Mouse (Mus musculus) embryonic facial prominence, embryonic 13.5 days (tissue): ENCODE measurements around the gene Prickle3. TPM values are rescaled to one million over a fixed set of nuclear protein-coding genes. Genes with fewer than 3 reads are reported as not detected.
A peak's percentile ranks its signal among the peaks of the same experiment; 100 is the strongest.
"Not testable (repeated sequence)": the region's sequence is repeated elsewhere in the genome, so short reads cannot be mapped to it uniquely, and the experiment has no call there.

Experiments used
- ATAC-seq: fragments of 200-750 bp; cut with Nextera tagmentation; 2 replicates; pipeline ENCODE4 v1.8.0; 2017; ENCODE audit warnings: low read depth; ENCODE audit not compliant: insufficient number of reproducible peaks, insufficient read depth, low FRiP score, low TSS enrichment
- H3K27ac ChIP-seq: fragments of 300-500 bp; sonication (generic); 2 replicates; pipeline ENCODE4 v1.5.1; 2015; ENCODE audit warnings: moderate library complexity, mild to moderate bottlenecking, inconsistent platforms
- H3K27me3 ChIP-seq: fragments of 300-500 bp; sonication (generic); 2 replicates; pipeline ENCODE4 v1.6.1; 2015; ENCODE audit warnings: mild to moderate bottlenecking, inconsistent platforms
- H3K36me3 ChIP-seq: fragments of 300-500 bp; sonication (generic); 2 replicates; pipeline ENCODE4 v1.6.1; 2015; ENCODE audit warnings: mild to moderate bottlenecking, inconsistent platforms
- H3K4me1 ChIP-seq: fragments of 300-500 bp; sonication (generic); 2 replicates; pipeline ENCODE4 v1.6.1; 2015; ENCODE audit warnings: inconsistent platforms
- H3K4me2 ChIP-seq: fragments of 300-500 bp; sonication (generic); 2 replicates; pipeline ENCODE4 v1.6.1; 2015; ENCODE audit warnings: moderate library complexity, mild to moderate bottlenecking, inconsistent platforms
- H3K4me3 ChIP-seq: fragments of 300-500 bp; sonication (generic); 2 replicates; pipeline ENCODE4 v1.5.1; 2015; ENCODE audit warnings: mild to moderate bottlenecking, inconsistent platforms
- H3K9ac ChIP-seq: fragments of 300-500 bp; sonication (generic); 2 replicates; pipeline ENCODE4 v1.6.1; 2015; ENCODE audit warnings: mild to moderate bottlenecking, inconsistent platforms
- H3K9me3 ChIP-seq: fragments of 300-500 bp; sonication (generic); 2 replicates; pipeline ENCODE4 v1.6.1; 2016; ENCODE audit warnings: inconsistent platforms
- WGBS: fragments of 180-500 bp; shearing (Covaris S2); methylation state at CpG from one replicate; pipeline ENCODE4 v1.1.7; 2015; ENCODE audit warnings: mixed read lengths; 5-methylcytosine and 5-hydroxymethylcytosine counted together
- polyA plus RNA-seq: library from polyadenylated mRNA; unstranded; fragments of >200 nt; fragmentation: Nextera tagmentation; extraction: Ambion mirVana; gene quantifications from 2 replicates; pipeline ENCODE4 v1.2.1, GENCODE M21; 2015

The Prickle3 gene
- polyA plus RNA-seq, 1 experiment from 2014 or later: 11.8 TPM

GRCm38 (mm10) chrX:7696954-7697381, 39.9 kb downstream of the Prickle3 start, which contains the start of gene Gpkow:
Gpkow (plus strand) TSS chrX:7697131.
- Histone ChIP-seq H3K27ac (peak within 1 kb of the TSS; percentile 33; the same call in 1 of the 2 replicates), H3K4me3 (peak within 1 kb of the TSS; percentile 58), H3K27me3 (no peaks in the 10 kb centered on the region), H3K4me2 (peak within 1 kb of the TSS; percentile 60), H3K9ac (peak within 1 kb of the TSS; percentile 72), H3K4me1 (peaks cover 5% of the 10 kb centered on the region; the same call in 1 of the 2 replicates), H3K36me3 (peaks cover 6% of the 10 kb centered on the region; the same call in 1 of the 2 replicates), H3K9me3 (no peaks in the 10 kb centered on the region)
- 23% methylated on average over 33 of the region's 33 CpGs for WGBS
- ATAC-seq: peak; percentile 85

GRCm38 (mm10) chrX:7713764-7714134, 56.7 kb downstream of the Prickle3 start:
- H3K9ac ChIP-seq: peak overlapping the region; percentile 59; the same call in 1 of the 2 replicates
- H3K4me2 ChIP-seq: peak overlapping the region; percentile 55
- WGBS: 22% methylated on average over 6 of the region's 12 CpGs
- H3K36me3 ChIP-seq, H3K27me3 ChIP-seq, H3K9me3 ChIP-seq, H3K4me1 ChIP-seq, ATAC-seq, H3K27ac ChIP-seq: not testable (repeated sequence)
- H3K4me3 ChIP-seq: peak overlapping the region; percentile 36

DNA sequence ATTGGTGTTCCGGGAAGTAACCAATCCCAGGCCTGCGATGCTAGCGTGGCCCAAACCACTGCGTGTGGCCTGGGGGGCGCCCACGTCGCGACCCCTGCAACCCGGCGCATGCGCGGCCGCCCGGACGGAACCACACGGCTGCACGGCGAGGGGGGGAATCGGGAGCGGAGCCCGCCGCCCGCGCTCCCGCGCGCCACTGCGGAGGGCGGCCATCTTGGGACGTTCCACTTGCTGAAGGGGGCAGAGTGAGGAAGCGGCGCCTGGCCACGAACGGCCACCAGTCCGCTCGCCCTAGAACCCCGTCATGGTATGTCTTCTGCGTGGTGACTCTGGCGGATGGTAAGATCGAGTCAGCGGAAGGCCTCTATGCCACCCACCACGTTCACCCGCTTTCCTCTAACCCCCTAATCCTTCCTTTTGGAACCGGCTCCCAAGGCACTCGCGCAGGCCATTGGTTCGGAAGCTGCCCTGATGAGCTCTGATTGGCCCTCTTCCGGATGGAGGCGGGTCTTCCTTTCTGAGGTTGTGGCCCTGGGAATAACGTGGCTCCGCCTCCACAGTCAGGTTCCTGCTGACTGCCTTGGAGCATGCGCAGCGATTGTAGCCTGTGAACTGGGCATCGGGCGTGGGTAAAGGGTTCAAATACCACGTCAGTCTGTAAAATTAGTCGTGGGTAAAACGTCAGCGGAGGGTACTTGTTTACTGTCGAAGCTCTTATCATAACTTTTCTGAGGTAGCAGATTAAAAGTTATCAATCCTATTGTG, 57.3 kb downstream of the Prickle3 start, which contains the start of gene Wdr45:
Wdr45 (plus strand) TSS at position 199 of the 765 bp plus-strand sequence.
- H3K9ac ChIP-seq: peak within 1 kb of the TSS; percentile 59; the same call in 1 of the 2 replicates
- 22% methylated on average over 51 of the region's 60 CpGs for WGBS
- peak; percentile 97 for ATAC-seq
- not testable (repeated sequence) for H3K27me3 ChIP-seq, H3K4me1 ChIP-seq, H3K27ac ChIP-seq, H3K9me3 ChIP-seq, H3K36me3 ChIP-seq
- H3K4me3 ChIP-seq: peak within 1 kb of the TSS; percentile 36
- H3K4me2 ChIP-seq: peak within 1 kb of the TSS; percentile 55

DNA sequence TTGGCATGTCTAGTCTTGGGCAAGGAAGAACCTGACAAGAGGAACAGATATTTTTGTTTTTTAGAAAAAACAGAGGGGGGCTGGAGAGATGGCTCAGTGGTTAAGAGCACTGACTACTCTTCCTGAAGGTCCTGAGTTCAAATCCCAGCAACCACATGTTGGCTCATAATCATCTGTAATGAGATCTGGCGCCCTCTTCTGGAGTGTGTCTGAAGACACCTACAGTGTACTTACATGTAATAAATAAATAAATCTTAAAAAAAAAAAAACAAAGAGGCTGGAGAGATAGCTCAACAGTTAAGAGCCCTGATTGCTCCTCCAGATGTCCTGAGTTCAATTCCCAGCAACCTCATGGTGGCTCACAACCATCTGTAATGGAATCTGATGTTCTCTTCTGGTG, 59.0 kb downstream of the Prickle3 start:
- H3K27me3 ChIP-seq, H3K36me3 ChIP-seq, H3K4me2 ChIP-seq, H3K4me1 ChIP-seq, H3K9ac ChIP-seq, ATAC-seq, H3K9me3 ChIP-seq, H3K27ac ChIP-seq, H3K4me3 ChIP-seq: not testable (repeated sequence)
- 44% methylated on average over 1 of the region's 1 CpGs for WGBS

Other genes starting within 250 kb of the Prickle3 start
- gene Foxp3, start 83.6 kb upstream of the Prickle3 start, polyA plus RNA-seq: 0.14 TPM in 1 of 2 replicates, not detected in the other
- 1.6 and 2.5 TPM in 2 replicates for gene Ppp1r3f, start 83.0 kb upstream of the Prickle3 start, polyA plus RNA-seq
- 26.9 and 30.4 TPM in 2 replicates for gene Ccdc22, start 51.7 kb upstream of the Prickle3 start, polyA plus RNA-seq
- not detected in 2 replicates for gene Cacna1f, start 50.2 kb upstream of the Prickle3 start, polyA plus RNA-seq
- 2.1 and 3.3 TPM in 2 replicates for gene Syp, start 18.8 kb upstream of the Prickle3 start, polyA plus RNA-seq
- 100 and 115 TPM in 2 replicates for gene Plp2, start 14.1 kb downstream of the Prickle3 start, polyA plus RNA-seq
- gene Magix, start 24.0 kb downstream of the Prickle3 start, polyA plus RNA-seq: 0.66 TPM in 1 of 2 replicates, not detected in the other
- 37.2 and 40.6 TPM in 2 replicates for gene Gpkow, start 39.9 kb downstream of the Prickle3 start, polyA plus RNA-seq
- gene Wdr45, start 57.1 kb downstream of the Prickle3 start, polyA plus RNA-seq: 37.7 and 40.1 TPM in 2 replicates
- gene Gm45208, start 65.0 kb downstream of the Prickle3 start, polyA plus RNA-seq: not detected in 2 replicates
- gene Praf2, start 71.2 kb downstream of the Prickle3 start, polyA plus RNA-seq: 73.1 and 75.9 TPM in 2 replicates
- gene Ccdc120, start 93.6 kb downstream of the Prickle3 start, polyA plus RNA-seq: 17.7 and 22.4 TPM in 2 replicates
- 28.5 and 28.7 TPM in 2 replicates for gene Tfe3, start 105.3 kb downstream of the Prickle3 start, polyA plus RNA-seq
- 49.8 and 50.1 TPM in 2 replicates for gene Gripap1, start 132.5 kb downstream of the Prickle3 start, polyA plus RNA-seq
- gene Kcnd1, start 165.0 kb downstream of the Prickle3 start, polyA plus RNA-seq: 1.3 and 2.3 TPM in 2 replicates
- 47.9 and 51.4 TPM in 2 replicates for gene Otud5, start 184.1 kb downstream of the Prickle3 start, polyA plus RNA-seq
- gene Pim2, start 221.0 kb downstream of the Prickle3 start, polyA plus RNA-seq: 4.4 and 5.9 TPM in 2 replicates
- 37.3 and 44.0 TPM in 2 replicates for gene Slc35a2, start 226.8 kb downstream of the Prickle3 start, polyA plus RNA-seq
- 155 and 156 TPM in 2 replicates for gene Pqbp1, start 242.0 kb downstream of the Prickle3 start, polyA plus RNA-seq
- gene Timm17b, start 242.1 kb downstream of the Prickle3 start, polyA plus RNA-seq: 150 and 173 TPM in 2 replicates